Mouse (Mus musculus) gastrocnemius, postnatal 4 days (tissue): ENCODE measurements around the gene Ccdc32. TPM values are rescaled to one million over a fixed set of nuclear protein-coding genes. Genes with fewer than 3 reads are reported as not detected.

ENCODE experiments used
- DNase-seq, 2 experiments: peaks; one replicate each; pipeline ENCODE4 v3.0.0; 2021 to 2022; ENCODE audit warnings: low spot score in 2 of 2, mixed read lengths in 2 of 2
- long read RNA-seq, 2 experiments: library from polyadenylated mRNA; stranded (forward); transcript quantifications; one replicate each; pipeline ENCODE4 v2.0.0; 2021
- total RNA-seq, 2 experiments: library from RNA; stranded (reverse); gene quantifications; 2 replicates each; pipeline ENCODE4 v1.2.3; 2021

Gene Ccdc32
- total RNA-seq = 10 to 100 TPM; 11.2 to 12.9 TPM
- long read RNA-seq, experiment 1, transcript Ccdc32-201 (4 exons, 1,870 nt) = major isoform, 8 of 23 reads
- long read RNA-seq, experiment 1, partial matches to known transcripts = 1 of 23 reads
- long read RNA-seq, experiment 1, other reads (novel, unspliced or antisense) = 13 of 23 reads
- long read RNA-seq, experiment 2, transcript Ccdc32-201 (4 exons, 1,870 nt) = major isoform, 20 of 26 reads
- long read RNA-seq, experiment 2, partial matches to known transcripts = 0 of 26 reads
- long read RNA-seq, experiment 2, other reads (novel, unspliced or antisense) = 6 of 26 reads

DNA sequence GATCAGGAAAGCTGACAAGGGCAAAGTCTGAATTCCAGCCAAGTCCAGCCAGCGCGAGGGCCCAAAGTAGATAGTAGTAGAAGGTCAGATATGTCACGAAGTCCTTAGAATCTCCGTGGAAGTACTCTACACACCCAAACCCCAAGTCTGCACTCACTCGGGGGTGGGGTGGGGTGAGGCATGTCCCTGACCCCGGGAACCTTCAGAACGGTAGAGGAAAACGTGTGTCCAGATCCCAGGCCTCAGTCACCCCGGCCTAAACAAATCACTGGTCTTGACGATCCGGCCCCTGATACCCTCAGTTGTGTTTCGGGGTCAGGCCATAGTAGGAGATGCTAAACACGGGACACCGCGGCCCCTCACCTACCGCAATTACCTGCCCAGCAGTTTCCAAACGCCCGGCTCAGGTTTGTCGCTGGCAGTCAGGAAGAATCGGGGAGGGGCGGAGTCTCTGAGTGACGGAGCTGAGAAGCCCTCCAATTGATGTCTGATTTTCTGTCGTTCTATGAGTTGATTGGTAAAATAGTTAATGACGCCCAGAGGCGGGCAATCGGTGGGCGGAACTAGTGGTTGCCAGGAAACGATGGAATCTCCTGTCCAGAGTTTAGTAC is at the start of gene Ccdc32:
TSS of gene Ccdc32 (minus strand) at position 453 of the 611 bp plus-strand sequence.
- peak; percentile 69 to 91 for DNase-seq

- no peak for DNase-seq
Observed at GRCm38 (mm10) chr2:119072397-119072796, 43.2 kb upstream of the Ccdc32 start.

DNA sequence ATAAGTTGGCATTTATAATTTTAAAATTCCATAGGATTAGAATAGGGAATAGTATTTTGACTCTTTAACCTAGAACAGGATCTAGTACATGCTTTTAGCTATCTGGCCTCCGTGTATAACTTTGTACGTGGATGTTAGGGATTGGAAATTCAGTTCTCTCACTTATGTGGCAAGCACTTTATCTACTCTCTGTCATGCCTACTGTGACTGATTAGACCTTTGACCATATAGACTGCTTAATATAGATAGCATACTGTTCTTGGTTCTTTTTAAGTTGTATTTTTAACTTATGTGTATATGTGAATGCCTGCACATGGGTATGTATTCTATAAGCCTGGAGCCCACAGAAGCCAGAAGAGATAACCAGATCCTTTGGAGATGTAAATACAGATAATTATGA is 30.9 kb upstream of the Ccdc32 start:
- no peak for DNase-seq

- DNase-seq = no peak
Observed at GRCm38 (mm10) chr2:119050132-119050650, 21.0 kb upstream of the Ccdc32 start.

DNA sequence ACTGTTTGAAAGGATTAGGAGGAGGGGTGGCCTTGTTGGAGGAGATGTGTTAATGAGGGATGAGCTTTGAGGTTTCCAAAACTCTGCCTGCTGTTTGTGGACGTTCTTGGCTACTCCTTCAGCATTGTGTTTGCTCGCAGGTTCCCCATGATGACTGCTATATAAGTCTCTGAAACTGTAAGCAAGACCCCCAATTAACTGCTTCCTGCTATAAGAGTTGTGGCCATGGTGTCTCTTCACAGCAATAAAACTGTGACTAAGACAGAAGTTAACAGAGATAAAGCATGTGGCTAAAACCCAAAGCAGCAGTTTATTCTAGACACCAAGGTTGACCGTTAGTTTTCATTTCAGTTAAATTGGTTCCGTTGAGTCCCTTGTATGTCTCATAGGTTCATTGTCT is 18.7 kb upstream of the Ccdc32 start:
- DNase-seq = no peak

GRCm38 (mm10) chr2:119046649-119047611 is 17.7 kb upstream of the Ccdc32 start, which contains the start of gene Knl1:
TSS of gene Knl1 (plus strand) at chr2:119047119.
- peak; percentile 91 to 92 for DNase-seq

DNA sequence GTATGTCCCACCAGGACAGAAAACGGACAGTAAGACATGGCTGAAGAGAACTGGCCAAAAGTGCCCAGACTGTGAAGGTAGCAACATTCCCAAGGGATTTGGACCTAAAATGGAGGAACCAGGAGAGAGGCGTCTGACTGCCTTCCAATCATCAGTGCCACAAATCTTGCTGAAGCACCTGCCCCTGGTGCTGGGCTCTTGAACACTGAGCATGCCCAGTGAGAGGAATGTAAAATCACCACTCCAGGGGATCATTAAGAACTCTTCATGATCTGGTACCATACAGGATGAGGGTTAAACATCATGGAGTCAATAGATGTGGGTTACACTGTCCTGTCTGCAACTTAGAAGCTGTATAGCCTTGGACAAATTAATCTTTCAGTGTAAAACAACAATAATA is 16.0 kb upstream of the Ccdc32 start:
- no peak for DNase-seq

- no peak for DNase-seq
Observed at GRCm38 (mm10) chr2:119040882-119041281, 11.7 kb upstream of the Ccdc32 start.

DNA sequence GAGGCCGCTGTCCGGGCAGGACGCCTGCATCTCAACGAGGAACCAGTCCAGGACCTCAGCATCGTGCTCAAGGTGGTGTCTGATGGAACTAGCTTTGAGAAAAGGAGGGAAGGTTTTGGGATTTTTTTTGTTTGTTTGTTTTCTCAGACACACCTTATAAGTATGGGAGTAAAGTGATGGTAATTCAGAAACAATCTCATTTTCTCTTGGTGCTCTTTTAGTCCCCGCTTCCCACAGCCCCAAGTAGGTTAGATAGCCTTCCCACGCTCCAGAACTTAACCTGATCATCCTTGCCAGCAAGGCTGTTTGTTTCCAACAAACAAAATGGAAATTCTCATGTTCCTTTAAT is 6.2 kb upstream of the Ccdc32 start:
- DNase-seq = no peak

DNA sequence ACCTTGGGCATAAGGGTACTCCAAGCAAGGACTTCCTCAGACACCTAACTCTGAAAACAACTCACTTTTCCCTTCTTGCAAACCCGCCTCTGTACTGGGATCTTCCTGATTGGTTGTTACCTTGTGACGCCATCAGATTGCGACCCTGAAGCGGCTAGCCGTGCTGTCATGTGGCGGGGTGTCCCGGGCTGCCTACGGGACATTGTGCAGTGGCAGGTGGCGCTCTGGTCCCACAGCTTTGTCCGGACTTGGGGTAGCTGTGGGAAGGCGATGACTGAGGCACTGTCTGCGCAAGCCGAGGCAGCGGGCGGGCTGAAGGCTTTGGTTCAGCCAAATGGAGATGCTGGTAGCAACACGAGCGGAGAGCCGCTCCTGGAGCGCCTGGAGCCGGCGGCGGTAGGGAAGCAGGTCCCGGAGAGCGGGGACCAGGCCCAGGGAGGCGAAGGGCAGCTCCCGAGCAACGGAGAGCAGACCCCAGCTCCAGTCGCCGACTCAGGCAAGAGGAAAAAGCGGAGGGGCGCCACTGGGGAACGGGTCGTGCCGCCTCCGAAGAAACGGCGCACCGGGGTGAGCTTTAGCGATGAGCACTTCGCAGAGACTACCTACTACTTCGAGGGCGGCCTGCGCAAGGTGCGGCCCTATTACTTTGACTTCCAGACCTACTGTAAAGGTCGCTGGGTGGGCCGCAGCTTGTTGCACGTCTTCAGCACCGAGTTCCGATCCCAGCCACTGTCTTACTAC is 5.6 kb upstream of the Ccdc32 start, which contains the start of gene Rpusd2:
TSS of gene Rpusd2 (plus strand) at position 135 of the 741 bp plus-strand sequence.
- DNase-seq = peak; percentile 78 to 93

DNA sequence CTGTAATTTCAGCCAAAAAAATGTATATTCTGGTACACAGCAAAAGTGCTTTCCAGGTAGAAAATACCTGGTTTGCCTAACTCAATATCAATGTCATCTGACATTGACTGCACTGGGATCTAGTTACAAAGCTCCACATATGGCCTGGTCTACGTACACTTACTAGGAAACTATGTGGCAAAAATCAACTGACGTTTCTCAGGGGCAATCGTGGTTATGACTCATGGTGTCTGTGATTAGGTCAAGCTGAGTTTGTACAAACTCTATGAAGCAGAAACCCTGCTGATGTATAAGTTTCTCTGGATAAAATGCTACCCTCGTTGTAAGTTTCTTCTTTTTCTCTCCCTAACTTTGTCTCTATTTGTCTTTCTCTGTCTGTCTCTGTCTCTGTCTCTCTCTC is 3.0 kb upstream of the Ccdc32 start:
- DNase-seq = no peak

- DNase-seq = no peak
Observed at GRCm38 (mm10) chr2:119026951-119027350, 2.2 kb downstream of the Ccdc32 start.

DNA sequence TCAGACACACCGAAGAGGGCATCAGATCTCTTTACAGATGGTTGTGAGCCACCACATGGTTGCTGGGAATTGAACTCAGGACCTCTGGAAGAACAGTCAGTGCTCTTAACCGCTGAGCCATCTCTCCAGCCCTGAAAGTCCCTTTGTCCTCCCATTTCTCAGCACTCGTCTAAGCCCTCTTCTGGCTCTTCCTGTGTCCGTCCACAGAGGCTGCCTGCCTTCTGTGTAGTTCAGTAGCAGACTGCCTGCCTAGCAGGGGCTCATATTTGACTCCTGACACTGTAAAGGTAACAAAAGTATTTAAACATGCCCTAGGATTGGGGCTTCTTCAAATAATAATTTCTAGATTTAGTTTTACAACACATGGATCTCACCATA is 4.0 kb downstream of the Ccdc32 start:
- no peak for DNase-seq

GRCm38 (mm10) chr2:119024536-119025238 is 4.5 kb downstream of the Ccdc32 start:
- DNase-seq = no peak

GRCm38 (mm10) chr2:119023154-119023660 is 6.0 kb downstream of the Ccdc32 start:
- no peak for DNase-seq

GRCm38 (mm10) chr2:119019538-119019937 is 9.7 kb downstream of the Ccdc32 start:
- DNase-seq = peak in 1 of 2 experiments; percentile 22

DNA sequence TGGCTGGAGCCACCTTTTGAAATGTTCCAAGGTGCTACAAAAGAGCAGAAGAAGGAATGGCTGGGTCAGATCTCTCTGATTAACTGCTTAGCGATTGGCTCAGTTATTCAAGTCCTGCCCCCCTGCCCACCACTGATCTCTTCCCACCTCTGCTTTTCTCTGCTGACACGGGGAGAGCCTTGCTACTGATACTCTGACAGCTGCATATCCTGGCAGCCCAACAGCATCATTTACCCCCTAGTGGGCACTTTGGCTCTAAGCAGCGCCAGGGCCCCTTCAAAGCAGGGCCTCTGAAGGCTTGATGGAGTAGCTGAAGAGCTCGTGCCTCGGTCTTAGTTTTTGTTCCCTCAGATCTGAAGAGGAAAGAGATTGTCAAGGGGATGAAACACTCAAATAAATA is 10.1 kb downstream of the Ccdc32 start:
- DNase-seq = peak in 1 of 2 experiments; percentile 54

GRCm38 (mm10) chr2:119018391-119019122 is 10.6 kb downstream of the Ccdc32 start:
- DNase-seq = peak; percentile 72 to 85

- DNase-seq = no peak
Observed at GRCm38 (mm10) chr2:119017647-119018046, 11.5 kb downstream of the Ccdc32 start.
